Mouse (Mus musculus) regulatory T cell (primary cell): Measurements from ENCODE around the gene Nme4.

Experiments
- in situ Hi-C: fragments of 300-600 bp; cut with MboI, MseI; formaldehyde crosslinking; loops from one replicate; pipeline ENCODE4 v1.15.1; 2025; ENCODE audit warnings: high pct_unique_total_duplicates

Gene Nme4

DNA sequence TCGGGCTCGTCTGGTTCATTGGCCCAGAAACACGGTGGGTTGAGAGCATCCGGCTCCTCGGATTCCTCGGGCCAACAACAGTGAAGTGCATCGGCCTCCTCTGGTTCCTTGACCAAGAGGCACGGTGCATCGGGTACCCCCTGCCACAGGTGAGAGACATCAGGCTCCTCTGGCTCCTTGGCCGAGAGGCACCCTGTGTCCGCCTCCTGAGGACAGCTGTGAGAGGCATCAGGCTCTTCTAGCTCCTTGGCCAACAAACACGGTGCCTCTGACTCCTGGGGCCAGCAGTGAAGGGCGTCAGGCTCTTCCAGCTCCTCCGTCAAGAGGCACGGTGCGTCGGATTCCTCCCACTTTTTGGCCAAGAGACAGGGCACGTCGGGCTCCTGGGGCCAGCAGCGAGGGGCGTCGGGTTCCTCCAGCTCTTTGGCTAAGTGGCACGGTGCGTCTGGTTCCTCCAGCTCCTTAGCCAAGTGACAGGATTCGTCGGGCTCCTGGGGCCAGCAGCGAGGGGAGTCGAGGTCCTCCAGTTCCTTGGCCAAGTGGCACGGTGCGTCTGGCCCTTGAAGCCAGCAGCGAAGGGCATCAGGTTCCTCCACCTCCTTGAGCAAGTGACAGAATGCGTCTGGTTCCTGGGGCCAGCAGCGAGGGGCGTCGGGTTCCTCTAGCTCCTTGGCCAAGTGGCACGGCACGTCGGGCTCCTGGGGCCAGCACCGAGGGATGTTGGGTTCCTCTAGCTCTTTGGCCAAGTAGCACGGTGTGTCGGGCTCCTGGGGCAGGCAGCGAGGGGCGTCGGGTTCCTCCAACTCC lies 27.2 kb downstream of the Nme4 start:
- in situ Hi-C loops = no loop called here

DNA sequence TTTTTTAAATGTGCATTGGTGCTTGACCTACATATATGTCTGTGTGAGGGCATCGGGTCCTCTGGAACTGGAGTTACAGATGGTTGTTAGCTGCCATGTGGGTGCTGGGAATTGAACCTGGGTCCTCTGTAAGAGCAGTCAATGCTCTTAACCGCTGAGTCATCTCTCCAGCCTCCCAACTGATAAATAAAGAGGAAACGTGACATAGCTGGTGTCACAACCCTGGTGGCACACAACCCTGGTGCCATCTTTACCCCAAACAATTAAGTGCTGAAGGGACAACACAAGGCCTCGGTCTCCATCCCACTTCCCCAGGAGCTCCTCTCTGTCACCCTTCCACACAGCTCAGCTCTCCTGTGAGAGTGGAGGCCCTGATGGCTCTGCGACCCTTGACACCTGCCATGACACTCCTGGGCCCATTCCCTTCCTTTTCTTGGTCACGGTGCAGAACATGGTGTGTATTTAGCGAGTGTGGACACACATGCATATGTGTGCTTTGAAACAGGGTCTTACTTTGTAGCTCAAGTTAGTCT lies 28.8 kb downstream of the Nme4 start:
- in situ Hi-C loops = no loop called here

DNA sequence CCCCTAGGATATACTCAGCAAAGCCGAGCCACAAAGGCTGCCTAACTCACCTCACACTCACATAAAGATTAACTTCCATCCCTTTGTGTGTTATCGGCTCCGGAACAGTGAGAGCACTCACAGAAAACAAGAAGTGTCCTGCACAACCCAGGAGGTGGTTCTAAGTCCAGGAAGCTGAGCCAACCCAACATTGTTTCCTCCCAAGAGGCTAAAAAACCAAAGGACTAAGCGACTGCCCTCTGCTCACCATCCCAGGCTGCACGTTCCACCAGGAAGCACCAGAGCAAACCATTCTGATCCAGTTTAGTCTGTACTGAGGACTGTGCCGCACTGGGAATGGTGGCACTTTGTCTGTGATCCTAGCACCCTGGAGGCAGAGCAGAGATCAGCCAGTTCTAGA lies 30.5 kb downstream of the Nme4 start:
- in situ Hi-C loops = no loop called here

- in situ Hi-C loops = no loop called here
Observed at GRCm38 (mm10) chr17:26057787-26058567, 37.4 kb downstream of the Nme4 start.

DNA sequence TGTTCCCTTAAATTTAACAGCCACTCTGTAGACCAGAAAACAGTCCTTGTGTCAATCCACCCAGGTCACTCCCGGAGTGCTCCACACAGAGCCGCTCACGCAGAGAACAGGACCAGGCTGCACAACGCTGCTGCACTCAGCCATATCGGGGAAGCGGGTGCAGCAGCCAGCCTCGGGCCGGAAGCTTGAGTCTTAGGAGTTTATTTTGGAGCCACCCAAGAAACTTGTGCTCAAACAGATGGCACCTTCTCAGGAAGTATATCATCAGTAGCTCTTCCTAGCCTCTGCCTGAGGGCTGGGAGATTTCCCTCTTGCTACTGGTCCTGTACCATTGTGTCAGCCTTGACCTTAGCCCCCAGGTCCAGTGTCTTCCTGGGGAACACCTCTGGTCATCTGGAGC lies 38.1 kb downstream of the Nme4 start:
- in situ Hi-C loops = no loop called here

- in situ Hi-C loops = no loop called here
Observed at GRCm38 (mm10) chr17:26055164-26055563, 40.2 kb downstream of the Nme4 start.

- in situ Hi-C loops = no loop called here
Observed at GRCm38 (mm10) chr17:26054133-26054845, 41.1 kb downstream of the Nme4 start.

GRCm38 (mm10) chr17:26052706-26053105 lies 42.7 kb downstream of the Nme4 start:
- in situ Hi-C loops = no loop called here

DNA sequence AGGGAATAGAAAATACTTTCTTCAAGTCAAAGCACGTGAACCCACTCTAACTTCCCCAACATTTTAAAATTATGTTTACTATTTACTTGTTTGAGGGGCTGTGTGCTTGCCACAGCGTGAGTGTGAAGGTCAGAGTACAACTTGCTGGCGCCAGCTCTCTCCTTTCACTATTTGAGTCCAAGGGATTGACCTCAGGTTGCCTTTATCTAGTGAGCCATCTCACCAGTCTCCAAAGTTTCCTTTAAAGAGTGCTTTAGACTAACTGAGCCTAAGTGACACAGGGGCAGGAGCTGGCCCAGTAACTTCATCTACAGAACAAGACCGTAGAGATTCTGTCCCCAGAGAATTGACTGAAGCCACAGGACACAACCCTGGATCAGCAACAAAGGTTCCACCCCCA lies 43.3 kb downstream of the Nme4 start:
- in situ Hi-C loops = no loop called here

DNA sequence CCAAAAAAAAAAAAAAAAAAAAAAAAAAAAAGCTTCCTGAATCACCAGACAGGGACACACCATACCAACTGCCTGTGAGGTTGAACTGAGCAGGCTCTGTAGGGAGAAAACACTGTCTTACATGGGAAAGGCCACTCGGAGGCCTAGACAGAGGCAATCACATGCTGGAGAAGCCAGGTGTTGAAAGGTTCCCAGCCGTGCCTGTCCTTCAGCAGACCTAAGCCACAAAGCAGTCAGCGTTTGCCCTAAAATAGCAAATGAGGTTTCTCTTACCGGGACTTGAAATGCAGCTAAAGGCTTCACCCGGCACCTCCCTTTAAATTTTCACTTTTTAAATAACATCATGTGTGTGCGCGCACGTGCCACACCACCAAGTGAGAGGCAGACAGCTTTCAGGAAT lies 47.3 kb downstream of the Nme4 start:
- in situ Hi-C loops = no loop called here

- in situ Hi-C loops = no loop called here
Observed at GRCm38 (mm10) chr17:26046253-26046997, 49.0 kb downstream of the Nme4 start.

DNA sequence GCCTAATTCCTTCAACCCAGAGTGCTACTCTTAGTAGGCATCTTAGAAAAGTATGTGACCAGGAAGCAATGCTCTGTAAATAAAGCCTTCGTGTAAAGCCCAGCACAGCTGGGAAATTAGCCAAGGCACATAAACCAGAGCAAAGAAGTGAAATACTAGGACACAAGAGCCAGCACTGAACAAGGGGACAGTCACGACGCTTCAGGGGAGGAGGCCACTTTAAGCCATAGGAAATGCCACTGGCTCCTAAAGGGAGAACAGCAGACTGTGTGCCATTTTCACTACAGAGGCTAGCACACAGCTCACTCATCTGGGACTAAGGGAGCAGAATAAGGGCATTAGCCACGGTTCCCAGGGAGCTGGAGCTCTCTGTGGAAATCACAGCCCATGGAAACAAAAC lies 50.1 kb downstream of the Nme4 start:
- in situ Hi-C loops = no loop called here

DNA sequence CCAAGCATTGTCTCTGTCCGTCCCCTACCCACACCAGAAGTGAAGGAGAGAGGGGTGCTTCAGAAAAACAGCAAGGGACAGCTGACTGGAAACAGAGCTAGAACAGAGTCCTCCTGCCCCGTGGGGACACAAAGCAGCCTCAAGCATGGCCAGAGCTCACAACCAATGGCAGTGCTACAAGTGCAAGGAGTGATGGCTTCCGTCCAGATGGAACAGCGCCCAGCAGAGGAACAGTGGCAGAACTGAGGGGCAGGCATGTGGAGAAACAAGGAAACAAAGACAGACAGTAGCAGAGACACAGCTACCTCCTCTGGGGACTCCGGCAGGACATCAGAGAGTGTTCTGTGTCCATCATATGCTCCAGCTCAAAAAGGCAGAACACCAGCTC lies 52.2 kb downstream of the Nme4 start:
- in situ Hi-C loops = no loop called here

DNA sequence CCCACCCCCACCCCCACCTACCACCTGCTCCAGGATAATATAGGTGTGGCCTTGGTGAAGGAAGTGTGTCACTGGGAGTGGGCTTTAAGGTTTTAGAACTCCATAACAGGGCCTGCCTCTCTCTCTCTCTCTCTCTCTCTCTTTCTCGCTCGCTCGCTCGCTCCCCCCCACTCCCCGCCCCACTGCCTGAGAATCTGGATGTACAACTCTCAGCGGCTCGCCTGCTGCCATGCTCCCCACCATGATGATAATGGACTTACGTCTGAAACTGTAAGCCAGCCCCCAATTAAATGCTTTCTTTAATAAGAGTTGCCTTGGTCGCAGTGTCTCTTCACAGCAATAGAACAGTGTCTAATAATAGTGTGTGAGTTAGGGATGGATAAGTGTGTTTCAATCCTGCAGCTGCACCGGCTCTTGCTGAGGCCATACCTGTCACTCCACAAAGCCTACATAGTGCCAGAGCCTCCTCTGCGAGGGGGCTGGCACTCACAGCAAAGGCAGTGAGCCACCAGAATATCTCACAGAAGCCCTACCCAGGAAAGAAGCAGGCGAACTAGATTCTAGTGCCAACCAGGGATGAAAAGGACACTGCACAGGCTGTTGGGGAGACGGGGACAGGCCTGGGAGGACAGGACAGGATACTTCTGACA lies 52.7 kb downstream of the Nme4 start:
- in situ Hi-C loops = no loop called here
